Mouse (Mus musculus) E14TG2a.4 (cell line): ENCODE measurements around the gene Ablim1.

ENCODE experiments used
- CTCF ChIP-seq: conservative IDR thresholded peaks from 2 replicates; pipeline ENCODE4 v1.5.1; 2014; ENCODE audit warnings: low read length
- NANOG ChIP-seq: IDR thresholded peaks from 2 replicates; pipeline ENCODE4 v1.6.1; 2014; ENCODE audit warnings: borderline replicate concordance, low read length, mixed read lengths

- TF ChIP-seq CTCF (no peak), NANOG (no peak)
These were observed 137.4 kb downstream of the Ablim1 start for GRCm38 (mm10) chr19:57177334-57177733.
